Mouse (Mus musculus) gastrocnemius, postnatal 36 days (tissue): ENCODE measurements around the gene Slc12a5. TPM values are rescaled to one million over a fixed set of nuclear protein-coding genes. Genes with fewer than 3 reads are reported as not detected.

Source experiments
- DNase-seq, 2 experiments: peaks; one replicate each; pipeline ENCODE4 v3.0.0; 2022
- intact Hi-C: fragments of 180-260 bp; cut with DNase I; formaldehyde crosslinking; loops from one replicate; pipeline ENCODE4 v1.15.1; 2025
- total RNA-seq, 2 experiments: library from RNA; stranded (reverse); gene quantifications; 2 replicates each; pipeline ENCODE4 v1.2.3; 2021

The Slc12a5 gene
- total RNA-seq, 2 experiments from 2014 or later, result 0.25 to 0.36 TPM

DNA sequence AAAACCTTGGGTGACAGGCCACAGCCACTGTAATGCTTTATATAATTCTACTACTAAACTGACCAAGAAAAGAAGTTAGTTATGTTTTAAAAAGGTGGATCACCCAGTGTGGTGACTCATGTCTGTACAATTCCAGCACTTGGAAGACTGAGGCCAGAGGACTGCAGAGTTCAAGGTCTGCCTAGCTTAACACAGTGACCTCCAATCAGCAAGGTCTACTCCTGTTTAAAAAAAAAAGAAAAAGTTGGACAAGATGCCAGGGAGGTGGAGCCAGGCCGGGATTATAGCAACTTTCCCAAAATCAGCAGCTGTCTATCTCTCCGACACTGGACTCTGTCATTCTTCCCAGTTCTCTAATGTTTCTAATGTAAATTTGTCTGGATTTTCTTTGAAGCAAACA, 49.0 kb downstream of the Slc12a5 start:
- no peak for DNase-seq
- intact Hi-C loops, result no loop called here

DNA sequence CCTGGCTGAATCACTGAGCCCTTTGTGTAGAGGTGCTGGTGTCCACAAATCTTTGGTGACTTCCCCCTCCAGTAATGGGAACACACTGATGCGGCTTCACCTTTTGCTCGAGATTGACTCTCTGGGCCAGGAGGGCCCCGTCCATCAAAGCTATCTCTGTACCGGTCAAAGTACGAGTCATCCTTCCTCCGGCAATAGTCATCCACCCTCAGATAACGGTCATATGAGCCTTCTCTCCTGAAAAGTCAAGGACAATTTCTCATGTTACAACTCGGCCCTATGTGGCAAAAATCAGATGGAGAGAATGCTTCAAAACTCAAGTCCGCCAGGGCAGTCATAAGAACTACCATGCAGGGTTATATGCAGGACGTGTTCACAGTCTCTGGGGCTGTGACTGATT, 49.7 kb downstream of the Slc12a5 start:
- DNase-seq, result no peak

DNA sequence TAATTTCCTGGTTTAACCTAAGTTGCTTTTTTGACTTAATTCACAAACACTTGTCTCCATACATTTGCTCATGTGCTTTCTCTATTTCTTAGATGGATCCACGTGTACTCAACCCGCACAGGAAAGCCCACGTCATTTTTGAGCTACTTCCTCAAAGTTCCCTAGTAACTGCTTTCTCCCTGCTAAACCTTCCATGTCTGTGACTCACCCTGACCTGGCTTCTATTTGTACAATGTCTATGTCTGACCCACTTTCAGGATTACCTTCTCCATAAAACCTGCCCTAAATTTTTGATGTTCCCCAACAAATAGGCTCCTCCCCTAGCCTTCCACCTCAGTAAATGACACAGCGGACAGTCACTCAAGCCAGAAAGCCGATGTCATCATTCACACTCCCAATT, 54.3 kb downstream of the Slc12a5 start:
- DNase-seq, result no peak
- intact Hi-C loops, result no loop called here

More for the DNA sequence above, 49.7 kb downstream of the Slc12a5 start:
- intact Hi-C loops, result no loop called here

DNA sequence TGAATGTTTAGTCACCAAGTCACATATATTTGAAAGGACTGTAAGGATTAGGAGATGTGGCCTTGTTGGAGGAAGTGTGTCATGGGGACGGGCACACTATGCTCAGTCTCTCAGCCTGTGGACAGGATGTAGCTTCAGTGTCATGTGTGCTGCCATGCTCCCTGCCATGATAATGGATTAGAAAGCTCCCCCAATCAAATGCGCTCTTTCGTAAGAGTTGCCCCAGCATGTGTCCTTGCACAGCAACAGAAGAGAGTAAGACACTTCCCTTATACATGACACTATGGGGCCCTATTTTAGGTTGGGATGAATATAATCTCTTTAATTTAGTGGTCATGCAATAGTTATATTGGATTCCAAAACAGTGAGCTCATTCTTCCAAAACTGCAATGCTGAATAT, 59.9 kb downstream of the Slc12a5 start:
- DNase-seq, result no peak
- intact Hi-C loops, result no loop called here

DNA sequence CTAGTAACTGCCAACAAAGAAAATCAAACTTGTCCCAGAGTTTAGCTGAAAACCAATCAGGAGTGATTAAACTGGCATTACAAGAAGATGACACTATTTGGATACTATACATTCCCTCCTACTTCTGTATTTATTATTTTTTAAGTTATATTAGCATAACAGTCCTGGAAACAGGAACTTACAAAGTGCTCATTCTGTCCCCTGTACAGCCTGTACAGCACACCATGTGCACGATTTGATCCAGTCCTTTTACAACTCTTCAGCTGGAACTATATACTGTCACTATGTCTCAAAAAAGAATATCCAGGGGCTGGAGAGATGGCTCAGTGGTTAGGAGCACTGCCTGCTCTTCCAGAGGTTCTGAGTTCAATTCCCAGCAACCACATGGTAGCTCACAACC, 66.6 kb downstream of the Slc12a5 start:
- intact Hi-C loops, result loop anchor here (5.0 kb wide), 1 partner anchor 70 kb away; no protein-coding TSS in a partner anchor
- DNase-seq, result no peak

DNA sequence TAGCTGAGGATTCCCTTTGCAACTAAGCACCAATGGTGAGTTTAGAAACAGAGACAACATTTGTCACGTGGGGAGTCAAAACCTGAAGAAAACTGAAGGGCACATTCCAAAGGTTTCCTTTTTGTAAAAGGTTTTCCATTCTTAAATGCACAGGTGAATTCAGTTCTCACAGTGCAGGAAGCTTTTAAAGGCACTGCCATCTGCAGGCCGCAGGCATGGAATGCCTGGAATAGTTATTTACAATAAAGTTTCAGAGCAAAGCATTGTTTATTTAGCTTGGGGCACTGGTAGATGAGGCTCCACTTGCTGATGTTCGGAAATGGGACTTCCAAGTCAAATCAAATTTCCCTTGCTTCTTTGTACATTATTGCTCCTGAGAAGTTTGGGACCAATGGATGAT, 71.9 kb downstream of the Slc12a5 start:
- intact Hi-C loops, result loop anchor here (10.0 kb wide), 1 partner anchor 208 kb away; the partner anchor contains the start of genes Spata25 and Zswim1
- no peak for DNase-seq

DNA sequence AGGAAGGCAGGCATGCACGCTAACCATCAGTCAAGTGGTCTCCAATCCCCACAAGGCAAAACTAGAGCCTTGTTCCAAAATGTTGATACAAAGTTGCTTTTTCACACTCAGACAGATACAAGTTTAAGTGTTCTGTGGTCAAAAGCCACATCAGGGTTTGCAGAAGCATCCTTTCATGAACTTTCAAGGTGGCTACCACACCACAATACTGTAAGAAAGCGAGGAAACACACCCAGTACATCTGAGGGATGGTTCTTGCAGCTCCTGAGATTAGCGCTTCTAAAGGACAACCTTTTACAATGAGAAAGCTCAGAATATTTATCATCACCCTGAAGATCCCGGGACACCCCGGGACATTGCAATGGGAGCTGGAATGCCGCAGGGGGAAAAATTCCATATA, 72.7 kb downstream of the Slc12a5 start:
- no peak for DNase-seq
- intact Hi-C loops, result loop anchor here (10.0 kb wide), 1 partner anchor 209 kb away; the partner anchor contains the start of genes Spata25 and Zswim1

DNA sequence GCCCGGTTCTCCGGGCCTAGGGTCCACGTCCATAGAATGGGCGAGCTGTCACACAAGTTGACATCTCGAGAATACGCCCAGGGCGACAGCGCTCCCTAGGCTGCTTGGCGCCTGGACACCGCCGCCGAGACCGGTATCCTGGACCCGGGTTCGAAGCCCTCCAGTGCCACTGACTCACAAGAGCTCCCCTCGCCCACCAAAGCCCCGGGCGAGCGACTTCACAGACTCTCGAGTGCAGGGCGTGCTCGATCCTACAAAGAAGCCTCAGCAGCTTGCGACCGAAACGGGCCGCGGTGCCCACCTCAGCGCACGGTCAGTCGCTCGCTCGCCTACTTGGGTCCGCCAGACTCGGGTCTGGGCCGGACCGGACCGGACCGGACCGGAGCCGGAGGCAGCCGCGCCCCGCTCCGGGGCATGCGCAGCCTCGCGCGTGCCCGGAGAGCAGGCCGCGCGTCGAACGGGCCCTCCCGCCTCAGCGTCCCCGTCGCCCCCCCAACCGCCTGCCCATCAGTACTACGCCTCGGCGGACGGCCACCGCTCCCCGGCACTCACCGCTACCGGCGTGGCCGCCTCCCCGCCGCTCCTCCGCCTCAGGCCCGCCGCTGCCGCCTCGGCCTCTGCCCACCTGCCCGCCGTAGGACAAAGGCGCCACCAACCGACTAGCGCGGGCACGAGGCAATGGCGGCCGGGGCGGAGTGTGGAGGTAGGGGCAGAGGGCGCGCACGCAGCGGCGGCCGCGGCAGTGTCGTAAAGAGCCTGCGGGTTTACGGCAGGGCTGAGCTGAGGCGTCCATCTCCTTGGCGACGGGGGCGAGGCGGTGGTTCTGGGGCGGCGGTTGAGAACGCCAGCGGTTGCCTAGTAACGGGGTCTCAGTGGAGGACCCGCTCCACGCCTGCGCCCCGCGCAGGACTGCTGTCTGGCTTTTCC, 73.8 kb downstream of the Slc12a5 start, which contains the start of gene Ncoa5:
Gene Ncoa5, minus strand, starts transcription at position 737 of the 927 bp plus-strand sequence.
- intact Hi-C loops, result loop anchor here (5.0 to 10.0 kb wide), 2 partner anchors 210 to 632 kb away; partner anchors contain the start of genes Rbpjl, Spata25 and Zswim1
- peak; percentile 95 to 97 for DNase-seq

DNA sequence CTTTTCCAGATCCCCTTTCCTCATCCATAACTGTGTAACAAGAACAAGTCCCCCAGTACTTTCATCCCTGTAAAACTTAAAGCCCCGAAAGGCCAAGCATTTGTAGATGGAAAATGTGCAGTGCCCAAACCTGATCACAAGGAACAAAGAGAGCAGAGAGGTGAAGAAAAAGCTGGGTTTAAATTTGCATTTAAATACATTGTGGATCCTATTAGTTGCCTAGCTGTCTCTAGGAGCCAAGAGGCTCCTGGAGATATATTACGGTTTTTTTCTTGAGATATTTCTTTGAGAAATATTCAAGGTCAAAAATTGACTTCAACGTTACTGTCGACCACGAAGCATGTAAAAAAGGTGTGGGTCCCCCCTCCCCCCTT, 74.4 kb downstream of the Slc12a5 start:
- DNase-seq, result no peak
- intact Hi-C loops, result loop anchor here (5.0 to 10.0 kb wide), 2 partner anchors 210 to 633 kb away; partner anchors contain the start of genes Rbpjl, Spata25 and Zswim1

DNA sequence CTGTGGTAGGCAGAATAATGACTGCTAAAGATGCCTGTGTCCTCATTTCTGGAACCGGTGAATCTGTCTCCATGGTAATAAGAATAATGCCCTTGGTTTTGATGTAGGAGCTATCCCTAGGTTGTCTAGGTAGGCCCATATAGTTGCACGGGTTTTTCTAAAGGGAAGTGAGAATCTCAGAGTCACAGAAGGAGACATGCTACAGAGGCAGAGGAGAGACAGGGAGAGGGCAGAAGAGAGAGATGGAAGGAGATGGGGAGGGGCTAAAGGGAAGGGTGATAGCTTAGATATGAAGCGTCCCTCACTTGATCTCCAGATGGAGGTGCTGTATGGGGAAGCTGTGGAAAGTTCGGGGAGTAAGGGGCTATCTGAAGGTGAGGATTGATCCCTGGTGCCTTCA, 76.8 kb downstream of the Slc12a5 start:
- DNase-seq, result no peak
- intact Hi-C loops, result loop anchor here (5.0 to 10.0 kb wide), 2 partner anchors 213 to 635 kb away; partner anchors contain the start of genes Rbpjl, Spata25 and Zswim1

DNA sequence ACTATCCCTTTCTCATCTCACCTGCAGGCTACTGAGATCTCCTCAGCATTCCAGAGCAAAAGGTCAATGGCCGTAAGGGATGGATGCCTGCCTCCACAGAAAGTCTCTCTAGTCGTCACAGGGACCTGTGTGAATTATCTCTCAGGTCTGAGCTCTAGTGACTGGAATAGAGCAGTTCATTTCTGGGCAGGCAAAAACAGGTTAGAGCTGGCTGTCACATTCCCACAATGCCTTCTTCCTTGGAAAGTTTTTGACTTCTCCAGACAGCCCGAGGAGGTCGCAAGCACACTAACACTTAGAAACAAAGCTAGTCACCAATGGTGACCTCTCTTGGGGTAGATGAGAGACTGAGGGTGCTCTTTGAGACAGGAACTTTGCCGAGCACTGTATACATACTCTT, 81.5 kb downstream of the Slc12a5 start:
- intact Hi-C loops, result no loop called here
- DNase-seq, result no peak

DNA sequence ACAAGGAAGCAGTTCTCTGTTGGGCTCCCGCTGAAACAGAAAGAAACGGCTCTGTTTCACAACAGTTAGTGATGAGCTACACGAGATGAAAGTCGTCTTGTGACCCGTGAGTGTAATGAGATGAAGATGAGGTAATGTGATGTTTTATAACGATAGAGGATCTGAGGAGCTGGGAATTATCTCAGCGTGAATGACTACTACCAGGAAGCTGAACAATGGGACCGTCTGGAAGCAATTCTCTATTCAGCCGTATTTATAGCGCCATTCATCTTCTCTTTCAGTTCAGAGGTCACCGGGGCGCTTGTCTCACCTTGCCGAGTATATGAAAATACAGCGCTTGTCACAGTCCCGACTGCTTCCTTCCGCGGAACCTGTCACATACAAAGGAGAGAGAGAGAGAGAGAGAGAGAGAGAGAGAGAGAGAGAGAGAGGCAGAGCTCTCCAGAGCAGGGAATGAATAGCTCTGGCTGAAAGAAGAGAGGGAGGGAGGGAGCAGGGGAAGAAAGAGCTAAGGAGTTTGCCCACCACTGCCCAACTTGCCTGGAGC, 82.6 kb downstream of the Slc12a5 start:
- DNase-seq, result no peak
- intact Hi-C loops, result no loop called here

DNA sequence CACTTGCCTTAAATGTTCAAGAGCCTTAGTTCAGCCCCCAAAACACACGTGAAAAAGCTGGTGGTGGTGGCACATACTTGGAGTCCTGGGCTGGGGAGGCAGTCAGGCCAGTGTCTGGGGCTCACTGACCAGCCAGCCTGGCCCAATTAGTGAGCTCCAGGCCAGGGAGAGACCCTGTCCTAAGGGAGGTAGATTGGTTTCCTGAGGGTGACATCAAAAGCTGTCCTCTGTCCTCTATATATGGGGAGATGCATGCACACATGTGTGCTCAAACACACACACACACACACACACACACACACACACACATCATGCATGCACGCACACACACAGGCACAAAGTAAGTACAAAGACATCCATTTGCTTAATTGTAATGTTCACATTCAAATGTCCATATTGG, 83.1 kb downstream of the Slc12a5 start:
- DNase-seq, result no peak
- intact Hi-C loops, result no loop called here

DNA sequence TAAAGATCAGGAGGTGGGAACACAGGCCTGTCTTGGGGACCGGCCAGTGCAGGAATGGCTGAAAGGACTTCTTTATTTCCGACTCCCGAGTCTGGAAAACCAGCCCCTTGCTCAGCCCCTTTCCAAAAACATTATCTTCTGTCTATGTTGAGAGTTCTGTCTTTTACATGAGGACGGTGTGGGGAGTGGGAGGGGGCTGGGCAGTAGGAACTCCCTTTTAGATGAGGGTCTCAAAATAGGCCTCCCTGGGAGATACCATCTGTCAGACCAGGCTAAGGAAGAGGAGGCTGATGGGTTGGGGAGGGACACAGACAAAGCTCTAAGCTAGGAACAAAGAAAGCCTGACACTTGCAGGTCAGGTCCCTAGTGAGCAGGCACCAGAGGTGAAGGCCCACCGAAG, 88.4 kb downstream of the Slc12a5 start:
- intact Hi-C loops, result no loop called here
- DNase-seq, result no peak

Other genes with a start within 250 kb of the Slc12a5 start
- gene Spint5, start 245.5 kb upstream of the Slc12a5 start, total RNA-seq, result not detected
- not detected for gene Wfdc3, start 214.9 kb upstream of the Slc12a5 start, total RNA-seq
- 10 to 100 TPM; 15.8 to 18.1 TPM for gene Dnttip1, start 214.8 kb upstream of the Slc12a5 start, total RNA-seq
- 1 to 10 TPM; 1.0 to 1.4 TPM for gene Ube2c, start 190.9 kb upstream of the Slc12a5 start, total RNA-seq
- over 10,000 TPM; 16,945 to 17,744 TPM for gene Tnnc2, start 180.8 kb upstream of the Slc12a5 start, total RNA-seq
- 10 to 100 TPM; 18.1 to 20.8 TPM for gene Snx21, start 175.0 kb upstream of the Slc12a5 start, total RNA-seq
- 1 to 10 TPM; 6.9 to 8.6 TPM for gene Acot8, start 155.9 kb upstream of the Slc12a5 start, total RNA-seq
- 1 to 10 TPM; 1.2 TPM for gene Zswim3, start 155.7 kb upstream of the Slc12a5 start, total RNA-seq
- 1 to 10 TPM; 3.0 to 4.6 TPM for gene Zswim1, start 138.1 kb upstream of the Slc12a5 start, total RNA-seq
- under 1 TPM in 1 of 2 experiments, not detected in 1; 0.36 TPM for gene Spata25, start 132.3 kb upstream of the Slc12a5 start, total RNA-seq
- 10 to 100 TPM; 45.6 to 49.4 TPM for gene Ctsa, start 127.9 kb upstream of the Slc12a5 start, total RNA-seq
- 10 to 100 TPM; 35.8 to 36.3 TPM for gene Neurl2, start 127.3 kb upstream of the Slc12a5 start, total RNA-seq
- gene Pltp, start 103.1 kb upstream of the Slc12a5 start, total RNA-seq, result 10 to 100 TPM; 15.3 to 15.7 TPM
- gene Pcif1, start 81.5 kb upstream of the Slc12a5 start, total RNA-seq, result 10 to 100 TPM; 23.8 to 26.9 TPM
- 1 to 10 TPM; 8.8 to 9.3 TPM for gene Zfp335, start 49.0 kb upstream of the Slc12a5 start, total RNA-seq
- gene Mmp9, start 20.0 kb upstream of the Slc12a5 start, total RNA-seq, result under 1 TPM; 0.38 to 0.62 TPM
- 10 to 100 TPM; 10.3 to 11.7 TPM for gene Ncoa5, start 74.1 kb downstream of the Slc12a5 start, total RNA-seq
- under 1 TPM; 0.48 to 0.76 TPM for gene Cd40, start 94.8 kb downstream of the Slc12a5 start, total RNA-seq
- gene 1700025C18Rik, start 129.9 kb downstream of the Slc12a5 start, total RNA-seq, result not detected